Mouse (Mus musculus): Measurements from ENCODE around the gene Erbb4.

The Erbb4 gene

GRCm38 (mm10) chr1:69107485-69108158 is at the start of gene Erbb4:
Erbb4 (minus strand) TSS chr1:69108059.
- no peak for DNase-seq (ENCODE audit: low spot score)

- no peak for DNase-seq (ENCODE audit: low spot score)
These were observed 49.5 kb upstream of the Erbb4 start for GRCm38 (mm10) chr1:69157346-69157745.

- DNase-seq (ENCODE audit: low spot score): no peak
These were observed 33.5 kb upstream of the Erbb4 start for GRCm38 (mm10) chr1:69141341-69141740.

GRCm38 (mm10) chr1:69139519-69139868 is 31.6 kb upstream of the Erbb4 start:
- no peak for DNase-seq (ENCODE audit: low spot score)

- peak; percentile 59 for DNase-seq (ENCODE audit: low spot score)
These were observed 31.1 kb upstream of the Erbb4 start for GRCm38 (mm10) chr1:69138856-69139518.

GRCm38 (mm10) chr1:69124147-69124848 is 16.4 kb upstream of the Erbb4 start:
- DNase-seq (ENCODE audit: low spot score): no peak

- no peak for DNase-seq (ENCODE audit: low spot score)
These were observed 10.5 kb upstream of the Erbb4 start for GRCm38 (mm10) chr1:69118249-69118938.

- DNase-seq (ENCODE audit: low spot score): no peak
These were observed 483 bp upstream of the Erbb4 start for GRCm38 (mm10) chr1:69108159-69108925.

GRCm38 (mm10) chr1:69106937-69107461 is 860 bp downstream of the Erbb4 start:
- no peak for DNase-seq (ENCODE audit: low spot score)

- DNase-seq (ENCODE audit: low spot score): no peak
These were observed 1.5 kb downstream of the Erbb4 start for GRCm38 (mm10) chr1:69106322-69106761.

GRCm38 (mm10) chr1:69105493-69106321 is 2.2 kb downstream of the Erbb4 start:
- DNase-seq (ENCODE audit: low spot score): no peak

GRCm38 (mm10) chr1:69105096-69105492 is 2.8 kb downstream of the Erbb4 start:
- no peak for DNase-seq (ENCODE audit: low spot score)

- DNase-seq (ENCODE audit: low spot score): no peak
These were observed 4.6 kb downstream of the Erbb4 start for GRCm38 (mm10) chr1:69103211-69103706.

- no peak for DNase-seq (ENCODE audit: low spot score)
These were observed 6.2 kb downstream of the Erbb4 start for GRCm38 (mm10) chr1:69101670-69102069.

- DNase-seq (ENCODE audit: low spot score): no peak
These were observed 14.8 kb downstream of the Erbb4 start for GRCm38 (mm10) chr1:69093052-69093451.

GRCm38 (mm10) chr1:69089331-69089730 is 18.5 kb downstream of the Erbb4 start:
- no peak for DNase-seq (ENCODE audit: low spot score)

- no peak for DNase-seq (ENCODE audit: low spot score)
These were observed 22.1 kb downstream of the Erbb4 start for GRCm38 (mm10) chr1:69085753-69086152.

GRCm38 (mm10) chr1:69048918-69049317 is 58.9 kb downstream of the Erbb4 start:
- no peak for DNase-seq (ENCODE audit: low spot score)

GRCm38 (mm10) chr1:69046228-69046978 is 61.5 kb downstream of the Erbb4 start:
- no peak for DNase-seq (ENCODE audit: low spot score)

- DNase-seq (ENCODE audit: low spot score): no peak
These were observed 80.0 kb downstream of the Erbb4 start for GRCm38 (mm10) chr1:69027816-69028215.

Measured in MN1 (cell line).